ENCODE assay signal across 8 mouse cellular contexts in the genomic region with DNA sequence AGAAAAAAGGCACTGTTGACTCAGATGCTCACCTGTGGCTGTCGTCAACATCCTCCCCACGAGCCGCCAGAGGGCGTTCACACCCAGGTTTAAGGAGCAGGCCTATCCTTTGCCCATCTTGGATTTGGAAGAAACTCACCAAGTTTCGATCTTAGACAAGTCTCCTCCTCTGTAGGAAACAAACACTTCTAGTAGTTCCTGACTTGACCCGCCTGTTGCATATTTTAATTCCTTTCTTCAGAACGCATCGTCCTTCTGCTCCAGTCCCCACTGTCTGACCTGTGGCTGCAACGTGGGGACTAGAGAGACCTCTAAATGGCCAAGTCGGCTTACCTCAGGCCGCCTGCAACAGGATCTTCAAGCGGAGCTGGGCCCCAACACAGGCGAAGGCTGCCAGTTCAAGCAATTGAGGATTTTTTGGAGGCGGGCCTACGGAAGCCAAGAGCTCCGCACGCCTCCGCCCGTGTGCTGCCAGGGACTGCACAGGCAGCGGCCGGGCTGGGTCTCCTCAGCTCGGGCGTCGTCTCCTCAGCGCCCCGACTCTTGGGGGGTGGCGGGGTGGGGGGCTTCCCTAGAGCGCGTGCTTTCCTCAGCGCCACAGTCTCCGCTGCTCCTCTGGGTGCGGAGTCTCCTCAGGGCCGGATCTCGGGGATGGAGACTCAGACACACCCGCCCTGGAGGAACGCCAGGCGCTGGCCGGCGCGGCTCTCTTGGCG. TPM values are rescaled to one million over a fixed set of nuclear protein-coding genes. Genes with fewer than 3 reads are reported as not detected.
A peak's percentile ranks its signal among the peaks of the same experiment; 100 is the strongest.
DNase-seq lines count a peak whose midpoint lies in the region; ATAC-seq and TF ChIP-seq lines count a peak whose summit lies in the region.

No protein-coding gene starts in this region.

- H3K9ac ChIP-seq in intestine, postnatal 0 days (ENCODE audit: low read depth, low read length): peak overlapping the region; percentile 51

- DNase-seq in embryonic facial prominence, embryonic 10.5 days (ENCODE audit: low spot score): peak; percentile 86
- DNase-seq in left cerebral cortex, postnatal 36 days (ENCODE audit: low spot score in 2 of 2): peak; percentile 63 to 70
- peak; percentile 77 for DNase-seq in midbrain, embryonic 10.5 days (ENCODE audit: low spot score)
- DNase-seq in right cerebral cortex, postnatal 4 days: peak; percentile 78

- H3K27me3 ChIP-seq in erythroblast, embryonic 14.5 days (ENCODE audit: control insufficient read depth): no peaks in the 10 kb centered on the region
- H3K27me3 ChIP-seq in embryonic facial prominence, embryonic 10.5 days (replicated peaks; ENCODE audit: low read depth, poor library complexity, severe bottlenecking): no peaks in the 10 kb centered on the region
- no peaks in the 10 kb centered on the region for H3K27me3 ChIP-seq in intestine, postnatal 0 days (replicated peaks; ENCODE audit: control insufficient read depth, insufficient read depth, low read length)
- no peaks in the 10 kb centered on the region for H3K27me3 ChIP-seq in midbrain, embryonic 10.5 days (ENCODE audit: low read depth, poor library complexity, severe bottlenecking)

- no peaks in the 10 kb centered on the region for H3K36me3 ChIP-seq in erythroblast, embryonic 14.5 days (ENCODE audit: control insufficient read depth)
- H3K36me3 ChIP-seq in embryonic facial prominence, embryonic 10.5 days (replicated peaks): peaks cover 8% of the 10 kb centered on the region
- no peaks in the 10 kb centered on the region for H3K36me3 ChIP-seq in intestine, postnatal 0 days (ENCODE audit: control insufficient read depth, insufficient read depth)
- peaks cover 8% of the 10 kb centered on the region; the same call in 1 of the 2 replicates for H3K36me3 ChIP-seq in midbrain, embryonic 10.5 days

- peak overlapping the region; percentile 95 for H3K4me2 ChIP-seq in intestine, postnatal 0 days (replicated peaks; ENCODE audit: low read depth)

- intact Hi-C loops in left cerebral cortex, postnatal 36 days (cut with DNase I): loop anchor here (2.0 to 5.0 kb wide), 2 partner anchors 202 to 515 kb away; no protein-coding TSS in a partner anchor

- TF ChIP-seq CTCF in intestine, postnatal 0 days (IDR thresholded peaks at IDR 0.05; ENCODE audit: low read depth): peak; percentile 88

- H3K27ac ChIP-seq in embryonic facial prominence, embryonic 10.5 days (replicated peaks): peak overlapping the region; percentile 96
- peak overlapping the region; percentile 81 for H3K27ac ChIP-seq in intestine, postnatal 0 days (ENCODE audit: low read depth, low read length)
- H3K27ac ChIP-seq in midbrain, embryonic 10.5 days (replicated peaks): peak overlapping the region; percentile 94

- WGBS in embryonic facial prominence, embryonic 10.5 days: under 1% methylated on average over 41 of the region's 41 CpGs
- WGBS in intestine, postnatal 0 days: under 1% methylated on average over 41 of the region's 41 CpGs
- under 1% methylated on average over 41 of the region's 41 CpGs for WGBS in midbrain, embryonic 10.5 days

- H3K4me1 ChIP-seq in erythroblast, embryonic 14.5 days (ENCODE audit: control insufficient read depth): peaks cover 13% of the 10 kb centered on the region
- peaks cover 14% of the 10 kb centered on the region for H3K4me1 ChIP-seq in embryonic facial prominence, embryonic 10.5 days
- H3K4me1 ChIP-seq in intestine, postnatal 0 days (replicated peaks; ENCODE audit: control insufficient read depth, insufficient read depth, low read length): no peaks in the 10 kb centered on the region
- peaks cover 13% of the 10 kb centered on the region; the same call in 1 of the 2 replicates for H3K4me1 ChIP-seq in midbrain, embryonic 10.5 days

- H3K4me3 ChIP-seq in erythroblast, embryonic 14.5 days (replicated peaks): peak overlapping the region; percentile 65
- peak overlapping the region; percentile 88 for H3K4me3 ChIP-seq in embryonic facial prominence, embryonic 10.5 days
- H3K4me3 ChIP-seq in intestine, postnatal 0 days (ENCODE audit: low read depth, low read length): peak overlapping the region; percentile 74
- peak overlapping the region; percentile 84 for H3K4me3 ChIP-seq in midbrain, embryonic 10.5 days

- no peak for ATAC-seq in erythroblast, adult 5-6 weeks (replicated peaks; ENCODE audit: low FRiP score, poor library complexity, severe bottlenecking)
- peak; percentile 61 for ATAC-seq in granulocyte monocyte progenitor cell, adult 5-6 weeks (replicated peaks; ENCODE audit: poor library complexity, severe bottlenecking)
- ATAC-seq in intestine, postnatal 0 days: peak; percentile 84

- H3K9me3 ChIP-seq in erythroblast, embryonic 14.5 days (ENCODE audit: control insufficient read depth, low read length): no peaks in the 10 kb centered on the region
- no peaks in the 10 kb centered on the region for H3K9me3 ChIP-seq in embryonic facial prominence, embryonic 10.5 days
- H3K9me3 ChIP-seq in intestine, postnatal 0 days (ENCODE audit: control insufficient read depth): no peaks in the 10 kb centered on the region
- H3K9me3 ChIP-seq in midbrain, embryonic 10.5 days (replicated peaks): no peaks in the 10 kb centered on the region

RNA-seq across cellular contexts. Expression of a gene that starts 0.5 kb away (rescaled TPM):
- not detected in 2 replicates for polyA plus RNA-seq in erythroblast, embryonic 14.5 days (2012)
- total RNA-seq in erythroblast, adult 5-6 weeks (2015; ENCODE audit: low replicate concordance): 0.63 TPM in 1 of 2 replicates, not detected in the other
- 0.28 and 0.68 TPM in 2 replicates for total RNA-seq in erythroblast, adult 5-6 weeks (2017; ENCODE audit: low replicate concordance)
- 10.9 TPM in 2 replicates for polyA plus RNA-seq in embryonic facial prominence, embryonic 10.5 days (2016; fragmentation: Nextera tagmentation; extraction: Ambion mirVana)
- 0.34 and 3.6 TPM in 2 replicates for total RNA-seq in granulocyte monocyte progenitor cell, adult 5-6 weeks (2014; fragmentation: Nextera tagmentation)
- 4.0 and 4.6 TPM in 2 replicates for total RNA-seq in granulocyte monocyte progenitor cell, adult 5-6 weeks (2017)
- 4.1 and 5.1 TPM in 2 replicates for polyA plus RNA-seq in intestine, postnatal 0 days (2015; fragmentation: Nextera tagmentation; extraction: Ambion mirVana)
- 10 to 100 TPM; 20.9 to 28.2 TPM for total RNA-seq in left cerebral cortex, postnatal 36 days (2021)
- polyA plus RNA-seq in midbrain, embryonic 10.5 days (2016; fragmentation: Nextera tagmentation; extraction: Ambion mirVana): 7.8 and 9.9 TPM in 2 replicates
